ENCODE assay signal across 8 mouse cellular contexts in genomic region chr8:84815547-84815946, GRCm38 (mm10). TPM values are rescaled to one million over a fixed set of nuclear protein-coding genes. Genes with fewer than 3 reads are reported as not detected.
DNase-seq lines count a peak whose midpoint lies in the region; ATAC-seq and TF ChIP-seq lines count a peak whose summit lies in the region.

No protein-coding gene starts in this region.

- H3K9me3 ChIP-seq in megakaryocyte, embryonic 14.5 days: no peaks in the 10 kb centered on the region

- H3K4me1 ChIP-seq in cortical plate, adult 2 months (ENCODE audit: control insufficient read depth, insufficient read depth, low read length): no peaks in the 10 kb centered on the region
- peaks cover 53% of the 10 kb centered on the region for H3K4me1 ChIP-seq in megakaryocyte, embryonic 14.5 days

- H3K36me3 ChIP-seq in megakaryocyte, embryonic 14.5 days (replicated peaks; ENCODE audit: low read length): no peaks in the 10 kb centered on the region

- H3K27me3 ChIP-seq in megakaryocyte, embryonic 14.5 days (replicated peaks): peaks cover 23% of the 10 kb centered on the region

- peak; percentile 55 for ATAC-seq in activated CD4-positive, CD25-positive, alpha-beta regulatory T cell, adult 4 months
- peak; percentile 75 for ATAC-seq in inflammation-experienced regulatory T-cells, adult 6 months

- peak; percentile 99 for DNase-seq in gastrocnemius, postnatal 10 days
- peak; percentile 76 to 97 for DNase-seq in left cerebral cortex, adult 9 months (ENCODE audit: low spot score in 2 of 2)
- peak; percentile 93 for DNase-seq in right cerebral cortex, adult 18-20 months
- peak; percentile 96 for DNase-seq in urinary bladder, adult 2 months (ENCODE audit: low spot score)

- H3K4me3 ChIP-seq in cortical plate, adult 2 months (ENCODE audit: insufficient read depth, low read length): no peak overlapping the region
- H3K4me3 ChIP-seq in megakaryocyte, embryonic 14.5 days (replicated peaks): peak overlapping the region; percentile 76

- peak; percentile 93 for TF ChIP-seq CTCF in cortical plate, adult 2 months (IDR thresholded peaks at IDR 0.05; ENCODE audit: extremely low read depth, insufficient read depth, low read length)

- H3K27ac ChIP-seq in cortical plate, adult 2 months (ENCODE audit: insufficient read depth, low read length): no peak overlapping the region

- no peak for TF ChIP-seq POLR2A in cortical plate, adult 2 months (IDR thresholded peaks at IDR 0.05; ENCODE audit: extremely low read depth, insufficient read depth, low read length)

RNA-seq across cellular contexts. Expression of gene Dand5, which starts 7.1 kb away (rescaled TPM):
- polyA plus RNA-seq in activated CD4-positive, CD25-positive, alpha-beta regulatory T cell, adult 4 months (2017; shearing (Covaris generic)): 1 to 10 TPM; 4.2 to 4.5 TPM
- polyA plus RNA-seq in cortical plate, adult 2 months (2012; rRNA removed): 14.9 and 16.0 TPM in 2 replicates
- total RNA-seq in gastrocnemius, postnatal 10 days (2021): 1 to 10 TPM; 5.8 to 7.3 TPM
- 1 to 10 TPM; 4.7 to 5.6 (median 5.4) TPM for polyA plus RNA-seq in inflammation-experienced regulatory T-cells, adult 6 months (2017; shearing (Covaris generic))
- polyA plus RNA-seq in megakaryocyte, embryonic 14.5 days (2012; ENCODE audit: insufficient read depth, low replicate concordance): 3.1 TPM in 1 of 2 replicates, not detected in the other
- polyA plus RNA-seq in urinary bladder, adult 2 months (2012; rRNA removed): 4.7 and 4.8 TPM in 2 replicates

RNA-seq across cellular contexts. Expression of gene Nfix, which starts 15.4 kb away (rescaled TPM):
- polyA plus RNA-seq in activated CD4-positive, CD25-positive, alpha-beta regulatory T cell, adult 4 months (2017; shearing (Covaris generic)): 1 to 10 TPM; 2.0 to 2.2 TPM
- polyA plus RNA-seq in cortical plate, adult 2 months (2012; rRNA removed): 82.8 and 89.1 TPM in 2 replicates
- total RNA-seq in gastrocnemius, postnatal 10 days (2021): 100 to 1,000 TPM; 598 to 734 TPM
- polyA plus RNA-seq in inflammation-experienced regulatory T-cells, adult 6 months (2017; shearing (Covaris generic)): 1 to 10 TPM in 2 of 3 experiments, under 1 TPM in 1; 0.92 to 6.3 (median 3.1) TPM
- polyA plus RNA-seq in megakaryocyte, embryonic 14.5 days (2012; ENCODE audit: insufficient read depth, low replicate concordance): 18.4 and 27.4 TPM in 2 replicates
- 21.7 and 77.0 TPM in 2 replicates for polyA plus RNA-seq in urinary bladder, adult 2 months (2012; rRNA removed)

RNA-seq across cellular contexts. Expression of gene Gadd45gip1, which starts 15.8 kb away (rescaled TPM):
- polyA plus RNA-seq in activated CD4-positive, CD25-positive, alpha-beta regulatory T cell, adult 4 months (2017; shearing (Covaris generic)): 10 to 100 TPM; 18.5 to 21.5 TPM
- polyA plus RNA-seq in cortical plate, adult 2 months (2012; rRNA removed): 26.0 and 31.2 TPM in 2 replicates
- 10 to 100 TPM; 30.3 to 33.4 TPM for total RNA-seq in gastrocnemius, postnatal 10 days (2021)
- 10 to 100 TPM; 14.6 to 16.7 (median 16.1) TPM for polyA plus RNA-seq in inflammation-experienced regulatory T-cells, adult 6 months (2017; shearing (Covaris generic))
- 37.4 and 49.3 TPM in 2 replicates for polyA plus RNA-seq in megakaryocyte, embryonic 14.5 days (2012; ENCODE audit: insufficient read depth, low replicate concordance)
- polyA plus RNA-seq in urinary bladder, adult 2 months (2012; rRNA removed): 22.0 and 22.2 TPM in 2 replicates

RNA-seq across cellular contexts. Expression of gene Rad23a, which starts 24.9 kb away (rescaled TPM):
- polyA plus RNA-seq in activated CD4-positive, CD25-positive, alpha-beta regulatory T cell, adult 4 months (2017; shearing (Covaris generic)): 100 to 1,000 TPM; 125 to 131 TPM
- 84.7 and 85.9 TPM in 2 replicates for polyA plus RNA-seq in cortical plate, adult 2 months (2012; rRNA removed)
- total RNA-seq in gastrocnemius, postnatal 10 days (2021): 100 to 1,000 TPM; 124 to 130 TPM
- polyA plus RNA-seq in inflammation-experienced regulatory T-cells, adult 6 months (2017; shearing (Covaris generic)): 100 to 1,000 TPM; 128 to 152 (median 145) TPM
- 338 and 623 TPM in 2 replicates for polyA plus RNA-seq in megakaryocyte, embryonic 14.5 days (2012; ENCODE audit: insufficient read depth, low replicate concordance)
- polyA plus RNA-seq in urinary bladder, adult 2 months (2012; rRNA removed): 63.3 and 69.9 TPM in 2 replicates

RNA-seq across cellular contexts. Expression of gene Calr, which starts 31.2 kb away (rescaled TPM):
- 100 to 1,000 TPM; 269 to 303 TPM for polyA plus RNA-seq in activated CD4-positive, CD25-positive, alpha-beta regulatory T cell, adult 4 months (2017; shearing (Covaris generic))
- 437 and 467 TPM in 2 replicates for polyA plus RNA-seq in cortical plate, adult 2 months (2012; rRNA removed)
- 100 to 1,000 TPM; 234 to 286 TPM for total RNA-seq in gastrocnemius, postnatal 10 days (2021)
- 100 to 1,000 TPM; 278 to 341 (median 290) TPM for polyA plus RNA-seq in inflammation-experienced regulatory T-cells, adult 6 months (2017; shearing (Covaris generic))
- polyA plus RNA-seq in megakaryocyte, embryonic 14.5 days (2012; ENCODE audit: insufficient read depth, low replicate concordance): 235 and 510 TPM in 2 replicates
- polyA plus RNA-seq in urinary bladder, adult 2 months (2012; rRNA removed): 362 and 430 TPM in 2 replicates
